Mouse (Mus musculus) naive thymus-derived CD4-positive, alpha-beta T cell, adult 5 months (primary cell): ENCODE results near the gene Odf3l2. TPM values are rescaled to one million over a fixed set of nuclear protein-coding genes. Genes with fewer than 3 reads are reported as not detected.

Experiments used
- polyA plus RNA-seq: library from polyadenylated mRNA; unstranded; fragments of 100-300 nt; shearing (Covaris generic); gene quantifications from one replicate; pipeline ENCODE4 v1.2.1, GENCODE M21; 2017

The Odf3l2 gene
- not detected for polyA plus RNA-seq

GRCm38 (mm10) chr10:79645711-79646110, at the start of gene Odf3l2:
TSS of gene Odf3l2 (minus strand) at chr10:79645738.

GRCm38 (mm10) chr10:79688720-79689119, 43.2 kb upstream of the Odf3l2 start, which contains the start of gene Gzmm:
TSS of gene Gzmm (plus strand) at chr10:79689020.

GRCm38 (mm10) chr10:79681591-79682245, 36.2 kb upstream of the Odf3l2 start, which contains the start of gene Cdc34:
TSS of gene Cdc34 (plus strand) at chr10:79682195.

GRCm38 (mm10) chr10:79668771-79669575, 23.4 kb upstream of the Odf3l2 start, which contains the start of gene Tpgs1:
TSS of gene Tpgs1 (plus strand) at chr10:79669369.

GRCm38 (mm10) chr10:79664131-79664665, 18.7 kb upstream of the Odf3l2 start, which contains the start of gene Madcam1:
TSS of gene Madcam1 (plus strand) at chr10:79664559.

GRCm38 (mm10) chr10:79637128-79638110, 8.1 kb downstream of the Odf3l2 start, which contains the start of gene Shc2:
TSS of gene Shc2 (minus strand) at chr10:79637918.

GRCm38 (mm10) chr10:79613578-79614304, 31.8 kb downstream of the Odf3l2 start, which contains the start of gene C2cd4c:
TSS of gene C2cd4c (minus strand) at chr10:79614025.

Other genes with a start within 250 kb of the Odf3l2 start
- gene Vmn2r83, start 177.0 kb downstream of the Odf3l2 start, polyA plus RNA-seq = not detected
- 0.82 TPM for gene Plpp2, start 111.9 kb downstream of the Odf3l2 start, polyA plus RNA-seq
- gene Mier2, start 90.5 kb downstream of the Odf3l2 start, polyA plus RNA-seq = 62.4 TPM
- not detected for gene Theg, start 58.4 kb downstream of the Odf3l2 start, polyA plus RNA-seq
- not detected for gene C2cd4c, start 31.7 kb downstream of the Odf3l2 start, polyA plus RNA-seq
- not detected for gene Shc2, start 7.8 kb downstream of the Odf3l2 start, polyA plus RNA-seq
- not detected for gene Madcam1, start 18.8 kb upstream of the Odf3l2 start, polyA plus RNA-seq
- gene Tpgs1, start 23.6 kb upstream of the Odf3l2 start, polyA plus RNA-seq = 24.9 TPM
- gene Cdc34, start 36.5 kb upstream of the Odf3l2 start, polyA plus RNA-seq = 81.2 TPM
- 0.90 TPM for gene Gzmm, start 43.3 kb upstream of the Odf3l2 start, polyA plus RNA-seq
- 151 TPM for gene Bsg, start 58.8 kb upstream of the Odf3l2 start, polyA plus RNA-seq
- gene Hcn2, start 70.9 kb upstream of the Odf3l2 start, polyA plus RNA-seq = not detected
- gene Polrmt, start 100.8 kb upstream of the Odf3l2 start, polyA plus RNA-seq = 45.2 TPM
- 0.21 TPM for gene Fgf22, start 109.3 kb upstream of the Odf3l2 start, polyA plus RNA-seq
- 59.0 TPM for gene Rnf126, start 121.2 kb upstream of the Odf3l2 start, polyA plus RNA-seq
- gene Fstl3, start 131.5 kb upstream of the Odf3l2 start, polyA plus RNA-seq = 0.52 TPM
- not detected for gene Prss57, start 145.2 kb upstream of the Odf3l2 start, polyA plus RNA-seq
- gene Palm, start 147.8 kb upstream of the Odf3l2 start, polyA plus RNA-seq = 1.4 TPM
- gene Misp, start 175.3 kb upstream of the Odf3l2 start, polyA plus RNA-seq = not detected
- 654 TPM for gene Ptbp1, start 208.7 kb upstream of the Odf3l2 start, polyA plus RNA-seq
- gene Prtn3, start 228.7 kb upstream of the Odf3l2 start, polyA plus RNA-seq = not detected
- gene Plppr3, start 228.9 kb upstream of the Odf3l2 start, polyA plus RNA-seq = 12.7 TPM
- gene Elane, start 240.5 kb upstream of the Odf3l2 start, polyA plus RNA-seq = not detected
- gene Cfd, start 245.1 kb upstream of the Odf3l2 start, polyA plus RNA-seq = not detected